Mouse (Mus musculus) c-Kit-positive CD71-positive TER-119-negative erythroid progenitor cells, embryonic 14.5 days (primary cell): Measurements from ENCODE around the gene Rxfp4.

Experiments
- DNase-seq: peaks from one replicate; pipeline ENCODE4 v3.0.0-alpha.2; 2013; ENCODE audit warnings: low read depth

Gene Rxfp4

DNA sequence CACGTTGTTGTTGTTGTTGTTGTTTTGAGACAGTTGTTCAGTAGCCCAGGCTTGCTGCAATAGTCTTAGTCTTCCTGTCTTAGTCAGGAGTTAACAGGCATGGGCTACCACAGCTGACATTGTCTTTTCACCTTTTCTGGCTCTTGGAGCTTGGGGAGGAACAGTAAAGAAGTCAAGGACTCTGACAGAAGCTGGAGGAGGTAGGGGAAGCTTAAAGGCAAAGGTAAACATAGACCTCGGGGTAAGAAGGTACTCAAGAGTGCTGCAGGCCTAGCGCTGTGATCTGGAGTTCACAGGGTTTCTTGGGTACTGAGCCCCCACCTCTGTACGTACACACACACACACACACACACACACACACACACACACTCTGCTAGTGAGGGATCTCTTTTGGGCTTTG, 24.2 kb downstream of the Rxfp4 start:
- no peak for DNase-seq

DNA sequence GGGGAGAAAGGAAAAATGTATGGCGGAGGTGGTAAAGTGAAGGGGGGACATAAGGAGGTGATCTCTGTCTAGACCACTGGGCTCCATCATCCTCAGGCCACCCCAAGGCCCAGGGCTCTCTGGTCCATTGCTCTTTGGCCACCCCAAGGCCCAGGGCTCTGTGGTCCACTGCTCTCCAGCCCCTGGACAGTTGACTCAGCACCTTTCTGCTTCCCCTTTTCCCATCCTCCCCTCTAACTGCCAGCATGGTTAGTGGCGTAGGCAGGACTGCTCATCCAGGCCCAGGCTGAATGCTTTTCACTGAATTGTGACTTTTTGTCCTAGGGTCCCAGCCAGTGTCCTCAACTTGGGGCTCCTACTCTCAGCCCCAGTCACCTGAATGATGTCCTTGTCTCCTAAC, 25.4 kb downstream of the Rxfp4 start:
- no peak for DNase-seq

DNA sequence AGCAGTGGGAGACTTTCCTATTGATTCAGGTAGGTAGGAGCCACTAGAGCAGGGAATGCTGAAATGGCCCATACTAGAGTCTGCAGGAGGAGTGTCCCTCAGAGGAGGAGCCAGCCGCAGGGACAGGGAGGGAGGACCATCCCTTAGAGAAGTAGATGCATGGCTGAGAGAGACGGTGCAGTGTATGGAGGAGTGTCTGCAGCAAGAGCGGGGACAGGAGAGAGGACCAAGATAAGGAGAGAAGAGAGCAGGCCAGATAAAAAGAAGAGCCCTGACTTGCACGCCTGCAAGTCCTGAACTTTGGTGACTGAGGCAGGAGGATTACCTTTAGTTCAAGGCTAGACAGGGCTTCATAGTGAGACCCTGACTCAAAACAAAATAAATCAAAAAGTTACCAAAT, 25.8 kb downstream of the Rxfp4 start:
- no peak for DNase-seq

DNA sequence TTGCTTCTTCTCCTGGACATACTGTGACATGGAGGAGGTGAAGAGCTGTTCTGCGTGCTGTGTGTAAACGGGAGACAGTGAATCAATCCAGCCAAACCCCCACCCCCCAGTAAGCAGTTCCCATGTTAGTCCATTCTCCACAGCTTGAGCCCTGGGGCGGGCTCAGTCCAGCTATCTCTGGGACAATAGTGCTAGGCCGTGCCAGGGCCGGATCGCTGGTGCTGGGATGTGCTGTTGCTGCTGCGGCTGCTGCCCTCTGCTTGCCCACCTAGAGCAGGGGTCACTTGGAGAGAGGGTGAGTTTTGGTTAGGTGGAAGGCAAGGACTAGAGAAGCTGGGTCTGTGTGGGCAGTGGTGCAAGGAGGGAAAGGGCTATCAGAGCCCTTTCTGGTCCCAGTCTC, 26.6 kb downstream of the Rxfp4 start:
- no peak for DNase-seq

DNA sequence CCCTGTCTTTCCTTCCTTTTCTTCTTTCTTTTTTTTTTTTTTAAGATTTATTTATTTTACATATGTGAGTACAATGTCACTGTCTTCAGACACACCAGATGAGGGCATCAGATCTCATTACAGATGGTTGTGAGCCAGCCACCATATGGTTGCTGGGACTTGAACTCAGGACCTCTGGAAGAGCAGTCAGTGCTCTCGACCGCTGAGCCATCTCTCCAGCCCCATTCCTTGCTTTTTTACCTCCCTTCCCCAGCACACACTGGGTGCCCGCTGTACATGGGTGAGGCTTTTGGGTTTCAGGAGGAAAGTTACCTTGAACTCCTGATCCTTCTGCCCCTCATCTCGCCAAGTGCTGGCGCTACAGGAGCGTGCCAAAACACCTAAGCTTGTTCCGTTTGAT, 27.4 kb downstream of the Rxfp4 start:
- DNase-seq, result no peak

DNA sequence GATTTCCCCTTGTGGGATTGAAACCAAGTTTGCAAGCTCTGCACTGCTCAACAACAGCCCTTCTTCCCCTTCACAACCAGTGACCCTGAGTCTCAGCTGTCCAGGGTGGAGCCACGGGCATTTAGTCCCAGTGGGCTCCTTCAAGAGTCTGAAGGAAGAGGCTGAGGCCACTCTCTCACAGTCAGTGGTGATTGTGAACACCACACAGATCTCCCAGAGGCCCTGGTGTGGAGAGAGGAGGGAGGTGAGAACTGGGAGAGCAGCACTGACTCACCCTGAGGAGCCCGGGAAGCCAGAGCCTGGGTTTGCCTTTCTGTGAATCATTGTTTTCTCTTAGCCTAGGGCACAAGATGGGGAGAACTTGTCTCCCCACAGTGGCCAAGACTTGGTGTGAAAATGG, 28.0 kb downstream of the Rxfp4 start:
- no peak for DNase-seq

DNA sequence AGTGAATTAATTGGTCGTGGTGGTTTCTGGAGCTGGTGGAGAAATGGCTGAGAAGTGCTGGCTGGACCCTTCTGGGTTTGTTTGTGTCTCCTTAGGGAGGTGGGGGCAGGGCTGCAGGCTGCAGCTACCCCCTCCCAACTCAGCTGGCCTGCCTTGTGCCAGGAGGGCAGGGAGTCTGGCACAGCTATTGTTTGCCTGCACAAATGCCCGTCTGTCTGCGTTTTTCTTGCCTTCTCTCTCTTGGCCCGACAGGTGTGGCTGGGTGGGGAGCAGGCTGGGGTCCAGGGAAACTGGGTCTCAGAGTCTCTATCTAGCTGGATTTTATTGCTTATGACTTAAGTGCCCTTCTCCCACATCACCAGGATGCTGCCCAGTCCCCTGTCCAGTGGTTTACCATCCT, 28.6 kb downstream of the Rxfp4 start:
- no peak for DNase-seq

DNA sequence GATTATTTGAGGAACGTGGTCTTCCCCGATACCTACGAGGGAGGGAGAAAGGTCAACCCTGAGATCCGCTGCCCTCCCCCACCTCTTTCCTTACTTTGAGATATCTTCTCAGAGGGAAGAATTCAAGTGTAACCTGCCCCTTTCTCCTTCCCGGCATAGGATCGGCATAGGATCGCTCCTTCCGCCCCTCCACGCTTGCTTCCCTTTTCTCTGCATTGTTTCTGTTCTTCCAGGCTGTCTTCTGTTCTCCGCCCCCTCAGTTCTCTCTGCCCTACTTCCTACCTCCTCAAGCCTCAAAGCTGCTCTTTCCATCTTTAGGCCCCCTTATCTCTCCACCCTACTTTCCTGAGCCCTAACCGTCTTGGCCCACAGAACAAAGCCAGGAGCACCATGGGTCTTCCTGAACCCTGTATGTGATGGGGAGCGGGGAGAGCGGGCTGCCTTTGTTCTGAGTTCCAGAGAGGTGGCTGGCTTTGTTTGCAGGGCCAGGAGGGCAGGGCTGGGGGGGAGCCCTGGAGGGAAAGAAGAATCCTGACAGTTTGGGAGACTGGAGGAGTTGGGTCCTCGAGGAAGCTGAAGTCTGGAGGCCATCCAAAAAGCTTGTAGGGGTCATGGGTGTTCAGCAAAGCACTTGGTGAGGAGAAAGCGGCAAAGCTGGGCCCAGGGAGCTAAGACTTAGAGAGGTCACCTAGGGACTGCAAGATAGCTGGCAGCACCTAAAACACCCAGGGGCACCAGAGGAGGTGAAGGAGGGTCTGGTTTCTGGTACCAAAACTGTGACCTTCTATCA, 29.4 kb downstream of the Rxfp4 start:
- no peak for DNase-seq

DNA sequence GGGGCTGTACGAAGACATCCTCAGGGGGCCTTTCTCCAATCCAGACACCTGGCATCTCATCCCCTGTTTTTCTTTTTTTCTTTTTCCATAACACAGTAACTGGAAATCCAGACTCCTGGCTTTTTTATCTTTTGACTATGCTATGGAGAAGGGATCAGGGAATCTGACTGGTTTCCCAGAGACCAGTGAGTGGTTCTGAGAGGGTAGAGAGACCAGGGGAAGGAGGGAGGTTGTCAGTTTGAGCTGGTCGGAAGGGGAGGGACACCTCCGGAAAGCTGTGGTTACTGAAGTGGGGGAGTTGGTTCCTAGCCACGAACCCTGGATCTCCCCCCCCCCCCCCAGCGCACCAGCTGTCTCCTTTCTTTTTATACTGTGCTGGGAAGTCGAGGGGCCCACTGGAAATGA, 30.0 kb downstream of the Rxfp4 start:
- no peak for DNase-seq

DNA sequence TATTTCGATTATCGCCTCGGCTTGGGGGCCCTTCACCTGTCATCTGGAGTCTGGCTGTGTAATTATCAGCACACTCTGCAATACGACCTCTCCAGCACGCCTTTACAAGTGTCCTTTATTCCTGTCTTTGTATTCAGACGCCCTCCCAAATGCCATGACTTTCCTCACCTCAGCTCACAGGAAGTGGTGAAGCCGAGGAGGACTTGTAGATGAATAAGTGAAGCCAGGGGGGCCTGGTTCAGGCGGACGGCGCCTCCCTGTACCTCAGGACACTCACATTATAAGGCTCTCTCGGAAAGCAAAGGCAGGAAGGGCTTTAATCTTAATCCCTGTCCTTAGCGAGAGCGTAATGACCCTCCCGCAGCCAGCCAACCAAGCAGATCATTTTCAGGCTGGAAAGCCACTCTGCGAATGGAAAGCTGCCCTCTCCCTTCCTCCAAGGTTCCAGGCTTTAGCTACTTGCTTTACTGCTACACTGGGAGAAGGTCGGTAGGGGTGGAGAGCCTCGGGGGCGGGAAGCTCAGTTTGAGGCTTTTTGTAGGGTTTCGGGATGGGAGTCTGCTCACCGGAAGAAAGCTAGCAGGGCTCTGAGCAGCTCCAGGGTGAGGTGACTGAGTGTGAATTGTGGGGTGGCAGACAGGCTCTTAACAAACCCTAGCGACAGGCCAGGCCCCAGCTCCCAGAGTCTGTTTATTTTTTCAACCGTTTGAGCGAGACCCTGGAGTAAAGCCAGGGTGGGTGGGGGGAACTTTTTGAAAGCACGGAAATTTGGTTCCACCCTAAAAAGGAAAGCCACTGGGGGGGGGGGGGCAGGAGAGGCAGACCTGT, 30.6 kb downstream of the Rxfp4 start:
- no peak for DNase-seq

DNA sequence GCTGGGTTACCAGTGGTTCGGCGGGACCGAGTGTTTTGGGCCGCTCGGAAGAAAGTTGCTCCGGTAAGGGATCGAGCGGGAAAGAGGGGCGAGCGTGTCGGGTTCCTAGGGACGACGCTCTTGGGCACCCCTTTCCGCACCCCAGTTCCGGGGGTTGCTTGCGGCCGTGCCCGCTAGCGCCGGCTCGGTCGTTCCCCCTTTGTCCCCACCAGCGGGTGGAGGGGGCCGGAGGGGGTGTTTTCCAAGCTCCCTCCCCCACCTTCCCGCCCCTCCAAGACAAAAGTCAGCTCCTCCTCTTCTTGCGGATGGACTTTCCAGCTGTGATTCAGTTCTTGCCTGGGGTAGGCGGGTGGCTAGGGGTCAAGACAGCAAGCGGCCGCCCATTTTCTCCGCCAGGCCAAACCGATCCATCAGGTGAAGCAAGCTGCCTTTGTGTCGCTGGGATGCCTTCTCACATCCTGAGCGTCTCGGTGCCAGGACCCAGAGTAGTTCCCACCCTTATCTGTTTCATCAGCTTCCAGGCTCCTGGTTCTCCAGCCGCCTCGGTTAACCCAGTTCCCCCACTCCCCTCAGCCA, 31.3 kb downstream of the Rxfp4 start:
- no peak for DNase-seq

DNA sequence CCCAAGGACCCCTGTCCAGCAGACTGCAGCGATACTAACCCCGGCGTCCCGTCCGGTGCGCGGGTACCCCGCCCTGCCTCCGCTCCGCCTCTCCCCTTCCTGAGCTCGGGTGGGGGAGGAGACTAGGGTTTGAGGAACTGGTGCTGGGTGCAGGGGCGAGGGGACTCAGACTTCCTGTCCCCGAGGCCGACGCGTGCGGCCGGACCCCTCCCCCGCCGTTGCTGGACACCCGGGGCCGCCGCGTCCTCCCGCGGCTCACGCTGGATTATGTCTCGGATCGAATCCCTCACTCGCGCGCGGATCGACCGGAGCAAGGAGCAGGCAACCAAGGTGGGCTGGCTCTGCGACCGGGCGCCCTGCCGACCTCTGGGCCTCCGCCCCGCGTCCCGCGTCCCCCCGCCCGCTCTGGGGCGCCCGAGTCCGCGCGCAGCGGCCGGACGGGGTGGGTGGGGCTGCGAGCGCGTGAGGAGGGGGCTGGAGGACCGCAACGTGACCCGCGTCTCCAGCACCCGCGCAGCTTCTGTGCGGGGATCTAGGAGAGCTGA, 31.9 kb downstream of the Rxfp4 start:
- DNase-seq, result no peak

DNA sequence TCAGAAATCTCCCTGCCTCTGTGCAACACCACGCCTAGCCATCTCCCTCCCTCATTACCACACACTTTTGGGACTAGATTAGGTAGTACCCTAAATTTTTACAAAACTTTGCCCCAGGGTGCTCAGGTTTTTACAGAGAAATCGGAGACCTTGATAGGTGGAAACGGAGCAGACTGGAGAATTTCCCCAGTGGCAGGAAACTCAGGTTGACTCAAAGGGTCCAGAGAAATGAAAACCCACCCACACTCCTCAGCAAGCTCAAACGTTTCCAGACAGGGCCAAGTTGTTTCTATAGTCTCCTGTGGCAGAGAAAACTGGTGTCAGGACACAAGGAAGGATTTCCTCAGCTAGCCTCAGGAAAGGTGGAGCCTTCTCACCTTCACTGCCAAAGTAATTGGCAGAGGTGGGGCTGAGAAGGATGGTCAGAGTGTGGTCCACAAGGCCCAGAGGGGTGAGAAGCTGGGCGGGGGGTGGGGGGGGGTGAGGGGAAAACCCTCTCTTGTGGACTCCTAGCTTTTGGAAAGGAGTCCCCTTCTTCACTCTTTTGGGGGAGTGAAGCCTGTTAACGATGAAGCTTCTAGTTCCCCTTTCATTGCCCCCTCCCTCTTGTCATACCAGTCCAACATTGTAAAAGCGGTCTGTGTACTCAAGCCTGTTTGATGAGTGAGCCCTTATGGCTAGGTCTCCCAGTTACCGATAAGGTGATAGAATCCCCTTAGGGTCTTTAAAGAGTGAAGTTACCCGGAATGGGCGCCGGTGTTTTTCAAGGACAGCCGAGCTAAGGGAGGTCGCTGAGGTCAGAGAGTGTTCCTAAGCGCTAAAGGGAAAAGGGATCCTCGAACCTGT, 32.6 kb downstream of the Rxfp4 start:
- DNase-seq, result no peak

DNA sequence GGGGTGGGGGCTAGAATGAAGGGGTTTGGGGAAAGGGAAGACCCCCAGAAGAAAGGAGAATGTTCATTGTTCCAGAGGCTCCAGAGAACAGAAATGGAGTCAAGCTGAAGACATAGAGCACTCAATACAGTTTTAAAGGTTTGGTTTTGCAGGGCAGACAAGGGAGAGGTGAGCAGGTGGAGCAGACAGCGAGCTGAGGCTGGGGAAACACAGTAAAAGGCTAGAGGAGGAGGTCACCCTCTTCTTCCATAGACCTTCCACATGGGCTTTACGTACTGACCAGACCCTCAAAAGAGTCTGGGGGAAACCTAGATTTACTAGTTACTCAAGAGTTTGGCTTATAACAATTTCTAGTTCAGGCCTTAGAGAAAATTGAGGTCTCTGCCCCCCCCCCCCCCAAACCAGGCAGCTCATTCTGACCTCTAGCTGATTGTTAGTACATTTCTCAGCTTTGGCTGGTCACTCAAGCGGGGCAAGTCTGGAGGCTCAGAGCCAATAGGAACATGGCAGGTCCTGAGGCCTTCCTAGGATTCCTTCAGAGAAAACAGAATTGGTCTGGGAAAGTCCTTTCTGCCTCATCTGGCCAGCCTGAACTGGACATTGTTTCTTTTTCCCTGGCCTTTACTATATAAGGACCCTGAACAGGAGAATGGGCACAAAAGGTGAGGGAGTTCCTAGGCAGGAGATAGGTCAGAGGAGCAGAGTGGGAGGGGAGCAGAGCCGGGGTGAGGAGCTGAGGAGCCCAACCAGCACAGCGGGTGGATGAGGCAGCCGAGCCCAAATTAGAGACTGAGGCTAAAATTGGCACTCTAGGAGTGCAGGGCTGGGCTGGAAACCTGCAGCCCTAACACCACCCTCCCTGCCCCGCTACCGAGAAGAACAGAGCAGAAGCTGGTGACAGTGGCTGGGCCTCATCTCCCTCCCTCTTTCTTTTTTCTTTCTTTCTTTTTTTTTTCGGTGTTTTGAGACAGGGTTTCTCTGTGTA, 33.5 kb downstream of the Rxfp4 start:
- no peak for DNase-seq

DNA sequence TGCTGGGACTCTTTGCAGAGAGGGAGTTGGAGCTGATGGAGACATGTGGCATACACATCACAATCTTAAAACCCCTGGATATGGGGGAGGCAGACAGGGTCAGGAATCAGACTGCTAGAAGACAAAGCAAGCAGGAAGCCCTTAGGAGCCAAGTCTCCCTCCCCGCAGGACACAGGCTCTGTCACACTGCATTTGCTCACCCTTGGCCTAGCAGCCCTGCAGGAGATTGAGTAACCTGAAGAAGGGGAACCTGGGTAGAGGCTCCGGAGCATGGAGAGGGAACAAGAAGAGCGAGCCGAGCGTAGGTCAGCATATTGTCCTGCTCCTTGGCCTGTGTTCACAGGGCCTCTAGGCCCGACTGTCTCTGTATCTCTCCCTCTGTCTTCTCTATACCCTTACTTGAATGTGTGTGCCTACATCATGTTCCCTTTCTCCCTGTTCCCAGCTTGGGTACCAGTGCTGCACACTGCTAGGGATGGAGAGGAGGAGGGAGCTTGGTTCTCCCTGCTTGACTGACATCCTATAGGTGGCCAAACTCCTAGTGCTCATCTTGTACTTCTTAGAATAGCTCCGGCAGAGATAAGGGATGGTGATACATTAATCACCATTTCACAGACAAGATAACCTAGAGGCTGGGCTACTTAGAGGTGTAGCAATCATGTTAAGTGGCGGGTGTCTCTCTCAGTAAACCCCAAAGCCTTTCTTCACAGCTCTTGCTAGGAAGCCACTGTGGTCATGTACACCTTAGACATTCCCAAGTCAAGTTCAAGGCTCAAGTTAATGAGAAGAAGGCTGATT, 34.7 kb downstream of the Rxfp4 start:
- DNase-seq, result no peak

DNA sequence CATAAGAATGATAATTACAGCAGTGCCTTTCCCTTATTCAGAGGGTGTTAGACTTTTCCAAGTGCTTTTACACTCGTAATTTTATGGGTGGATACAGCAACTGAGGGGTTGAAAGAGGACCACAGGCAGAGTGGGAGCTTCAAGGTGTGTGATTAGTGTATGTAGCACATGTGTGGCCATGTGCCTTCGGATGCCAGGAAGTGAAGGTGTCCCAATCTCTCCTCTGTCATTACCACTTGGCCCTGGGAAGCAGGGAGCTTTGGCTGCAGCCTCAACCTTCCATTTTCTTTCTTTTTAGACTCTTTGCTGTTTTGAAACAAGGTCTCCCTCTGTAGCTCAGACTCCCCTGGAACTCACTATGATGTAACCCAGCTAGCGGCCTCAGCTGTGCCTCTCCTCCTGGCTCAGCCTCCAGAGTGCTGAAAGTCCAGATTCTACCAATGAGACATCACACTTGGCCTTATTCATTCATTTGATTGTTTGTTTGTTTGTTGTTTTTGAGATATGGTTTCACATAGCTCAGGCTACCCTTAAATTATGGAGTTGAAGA, 35.9 kb downstream of the Rxfp4 start:
- DNase-seq, result no peak

DNA sequence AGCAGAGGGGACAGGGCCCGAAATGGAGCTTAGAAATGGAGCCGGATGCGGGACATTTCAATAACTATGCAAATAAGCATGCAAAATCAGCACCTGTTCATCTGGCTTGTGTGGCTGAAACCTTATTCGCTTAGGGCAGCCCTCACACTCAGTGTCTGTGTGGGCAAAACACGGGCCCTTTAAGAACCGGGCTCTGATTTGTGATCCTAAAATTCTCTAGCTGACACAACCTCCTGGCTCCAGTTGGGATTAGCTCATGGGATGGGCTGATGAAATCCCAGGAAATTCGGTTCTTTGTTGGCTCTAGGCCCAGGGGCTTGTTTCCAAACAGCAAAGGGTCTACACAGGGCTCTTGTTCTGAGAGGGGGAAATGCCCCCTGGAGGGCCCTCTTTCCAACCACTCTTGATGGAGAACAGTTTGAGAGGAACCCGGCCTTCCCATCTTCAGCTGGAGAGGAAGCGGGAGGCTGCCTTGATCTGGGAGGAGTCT, 37.0 kb downstream of the Rxfp4 start:
- DNase-seq, result no peak

DNA sequence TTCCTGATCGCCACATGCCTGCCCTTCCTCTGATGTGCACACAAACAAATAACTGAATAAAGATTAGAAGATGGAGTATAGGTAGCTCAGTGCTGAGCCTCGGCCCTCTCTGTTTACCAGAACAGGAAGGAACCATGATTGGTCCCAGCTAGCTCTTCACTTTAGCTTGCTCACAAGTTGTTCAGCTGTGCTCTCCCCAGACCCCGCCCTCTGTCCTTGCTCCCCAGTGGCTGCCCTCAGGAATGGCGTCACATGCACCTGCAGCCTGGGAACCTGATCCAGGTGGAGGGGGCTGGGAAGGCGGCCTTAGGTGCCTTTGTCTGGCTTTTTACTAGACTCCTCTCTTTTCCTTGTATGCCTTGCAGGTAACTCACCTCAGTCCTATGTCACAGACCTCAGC, 37.8 kb downstream of the Rxfp4 start:
- DNase-seq, result no peak

DNA sequence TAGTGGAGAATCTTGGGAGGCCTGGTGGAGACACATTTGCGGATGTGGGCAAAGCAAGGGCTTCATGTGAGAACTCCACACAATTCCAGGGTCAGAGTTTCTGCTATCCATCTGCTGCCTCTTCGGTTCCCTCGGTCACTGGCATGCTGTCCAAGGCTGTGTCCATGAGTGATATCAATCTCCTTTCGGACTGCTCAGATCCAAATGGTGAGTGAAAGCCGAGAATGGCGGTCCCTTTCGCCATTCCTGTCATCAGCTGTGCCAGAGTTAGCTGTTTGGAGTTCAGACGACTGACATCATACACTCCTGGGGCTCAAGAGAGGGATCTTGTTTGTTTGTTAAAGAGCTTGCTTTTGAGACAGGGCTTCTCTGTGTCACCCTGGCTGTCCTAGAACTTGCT, 38.5 kb downstream of the Rxfp4 start:
- DNase-seq, result no peak
